ENCODE assay signal across 24 mouse cellular contexts in genomic region chr9:68718427-68718826, GRCm38 (mm10).
DNase-seq lines count a peak whose midpoint lies in the region; ATAC-seq lines count a peak whose summit lies in the region.
"Had no signal": no experiment of that assay in that cellular context is flagged by ENCODE, and none has a peak within 500 bp of the region (broad histone marks: within the 10 kb centered on the region; RNA-seq: fewer than 3 reads in every experiment).

No protein-coding gene starts in this region.

- H3K27ac ChIP-seq in neural tube, embryonic 13.5 days (replicated peaks): 0 out of 2 replicates have a peak overlapping the region, but pooled peaks have one; percentile 1
- H3K27ac ChIP-seq: embryonic facial prominence, embryonic 10.5 days; embryonic facial prominence, embryonic 12.5 days; forebrain, embryonic 13.5 days; forebrain, embryonic 15.5 days had no signal

- no peaks in the 10 kb centered on the region for H3K36me3 ChIP-seq in neural tube, embryonic 13.5 days
- H3K36me3 ChIP-seq: embryonic facial prominence, embryonic 10.5 days; embryonic facial prominence, embryonic 12.5 days; forebrain, embryonic 15.5 days; G1E had no signal

- H3K4me1 ChIP-seq in neural tube, embryonic 13.5 days (replicated peaks): no peaks in the 10 kb centered on the region
- H3K4me1 ChIP-seq: embryonic facial prominence, embryonic 10.5 days; embryonic facial prominence, embryonic 12.5 days; forebrain, embryonic 13.5 days; forebrain, embryonic 15.5 days had no signal

- peak; percentile 71 for ATAC-seq in frontal cortex, adult (ENCODE audit: low TSS enrichment)
- ATAC-seq in neural tube, embryonic 13.5 days (ENCODE audit: low read depth): no peak
- ATAC-seq: activated CD4-positive, CD25-positive, alpha-beta regulatory T cell, adult 4 months; CD4-positive, CD25-positive, alpha-beta regulatory T cell, adult 4 months; forebrain, embryonic 13.5 days; forebrain, embryonic 15.5 days; Patski had no signal

- H3K4me2 ChIP-seq in neural tube, embryonic 13.5 days: no peak overlapping the region
- H3K4me2 ChIP-seq: embryonic facial prominence, embryonic 12.5 days; forebrain, embryonic 13.5 days; forebrain, embryonic 15.5 days had no signal

- no peak overlapping the region for H3K4me3 ChIP-seq in neural tube, embryonic 13.5 days
- H3K4me3 ChIP-seq: embryonic facial prominence, embryonic 10.5 days; embryonic facial prominence, embryonic 12.5 days; forebrain, embryonic 13.5 days; forebrain, embryonic 15.5 days had no signal

- WGBS in neural tube, embryonic 13.5 days: 85% methylated on average over 6 of the region's 6 CpGs

- no peaks in the 10 kb centered on the region for H3K9me3 ChIP-seq in neural tube, embryonic 13.5 days
- H3K9me3 ChIP-seq: embryonic facial prominence, embryonic 10.5 days; embryonic facial prominence, embryonic 12.5 days; forebrain, embryonic 13.5 days; forebrain, embryonic 15.5 days had no signal

- DNase-seq in frontal cortex, postnatal 14 days (ENCODE audit: low spot score in 2 of 2): no peak
- peak; percentile 15 for DNase-seq in layer of hippocampus, adult 9-11 months
- DNase-seq in layer of hippocampus, adult 11-12 months (ENCODE audit: low spot score): no peak
- no peak for DNase-seq in neural tube, embryonic 10.5 days (ENCODE audit: extremely low spot score, low spot score)
- DNase-seq in brain, adult 2 months (ENCODE audit: low read depth, low spot score): peak; percentile 61
- DNase-seq: adrenal gland, adult 8-10 months; adrenal gland, postnatal 25 days; B cell, adult 2 months; cerebellum, adult 11-12 months; cerebellum, adult 2 months; cerebellum, adult 9-10 months; cerebellum, postnatal 10 days; cerebellum, postnatal 25 days had no signal

- H3K27me3 ChIP-seq in neural tube, embryonic 13.5 days: no peaks in the 10 kb centered on the region
- H3K27me3 ChIP-seq: CH12.LX; embryonic facial prominence, embryonic 12.5 days; forebrain, embryonic 13.5 days; forebrain, embryonic 15.5 days; Patski had no signal

- no peak overlapping the region for H3K9ac ChIP-seq in neural tube, embryonic 13.5 days
- H3K9ac ChIP-seq: embryonic facial prominence, embryonic 12.5 days; forebrain, embryonic 13.5 days; forebrain, embryonic 15.5 days had no signal

Comparison
In these comparisons a context has a peak if more than half of its experiments do, and no peak if none do; other contexts are left out.
1. DNase-seq: peak in layer of hippocampus, adult 9-11 months (single experiment) and brain, adult 2 months (single experiment); none in frontal cortex, postnatal 14 days (0 of 2), layer of hippocampus, adult 11-12 months (single experiment) and neural tube, embryonic 10.5 days (single experiment).